Mouse (Mus musculus): ENCODE results near the gene Tspan12. TPM values are rescaled to one million over a fixed set of nuclear protein-coding genes. Genes with fewer than 3 reads are reported as not detected.
"Not testable (repeated sequence)": the region's sequence is repeated elsewhere in the genome, so short reads cannot be mapped to it uniquely, and the experiment has no call there.

The Tspan12 gene
- total RNA-seq, 2 experiments from 2014 or later: 83.0 to 85.3 TPM

DNA sequence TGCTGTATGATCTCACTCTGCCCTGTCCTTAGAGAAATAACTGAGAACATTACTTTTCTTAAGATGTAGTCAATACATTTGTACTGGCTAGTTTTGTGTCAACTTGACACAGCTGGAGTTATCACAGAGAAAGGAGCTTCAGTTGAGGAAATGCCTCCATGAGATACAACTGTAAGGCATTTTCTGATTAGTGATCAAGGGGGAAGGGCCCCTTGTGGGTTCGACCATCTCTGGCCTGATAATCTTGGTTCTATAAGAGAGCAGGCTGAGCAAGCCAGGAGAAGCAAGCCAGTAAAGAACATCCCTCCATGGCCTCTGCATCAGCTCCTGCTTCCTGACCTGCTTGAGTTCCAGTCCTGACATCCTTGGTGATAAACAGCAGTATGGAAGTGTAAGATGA lies 62.7 kb downstream of the Tspan12 start:
- intact Hi-C loops (cut with DNase I); DNase-seq: not testable (repeated sequence)

DNA sequence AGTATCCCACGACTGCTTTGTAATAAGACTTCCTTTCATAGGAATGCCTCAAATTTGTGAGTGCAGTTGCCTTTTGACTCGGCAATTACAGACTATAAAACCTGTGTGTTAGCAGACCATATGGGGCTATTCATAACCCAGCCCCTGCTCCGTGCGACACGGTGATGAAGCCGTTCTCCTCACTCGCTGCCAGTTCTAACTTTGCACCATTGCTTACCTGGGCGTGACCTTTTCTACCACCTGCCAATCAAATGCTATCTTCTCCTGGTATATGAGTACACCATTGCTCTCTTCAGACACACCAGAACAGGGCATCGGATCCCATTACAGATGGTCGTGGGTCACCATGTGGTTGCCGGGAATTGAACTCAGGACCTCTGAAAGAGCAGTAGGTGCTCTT lies 64.6 kb downstream of the Tspan12 start:
- intact Hi-C loops (cut with DNase I): no loop called here
- DNase-seq: no peak

- intact Hi-C loops (cut with DNase I): no loop called here
- no peak for DNase-seq
Observed at GRCm38 (mm10) chr6:21787274-21787673, 65.0 kb downstream of the Tspan12 start.

- intact Hi-C loops (cut with DNase I): no loop called here
Observed at GRCm38 (mm10) chr6:21774213-21774916, 78.0 kb downstream of the Tspan12 start.

GRCm38 (mm10) chr6:21769447-21769809 lies 82.9 kb downstream of the Tspan12 start:
- intact Hi-C loops (cut with DNase I): no loop called here
- DNase-seq: no peak

More at GRCm38 (mm10) chr6:21774213-21774916, 78.0 kb downstream of the Tspan12 start:
- DNase-seq: no peak

DNA sequence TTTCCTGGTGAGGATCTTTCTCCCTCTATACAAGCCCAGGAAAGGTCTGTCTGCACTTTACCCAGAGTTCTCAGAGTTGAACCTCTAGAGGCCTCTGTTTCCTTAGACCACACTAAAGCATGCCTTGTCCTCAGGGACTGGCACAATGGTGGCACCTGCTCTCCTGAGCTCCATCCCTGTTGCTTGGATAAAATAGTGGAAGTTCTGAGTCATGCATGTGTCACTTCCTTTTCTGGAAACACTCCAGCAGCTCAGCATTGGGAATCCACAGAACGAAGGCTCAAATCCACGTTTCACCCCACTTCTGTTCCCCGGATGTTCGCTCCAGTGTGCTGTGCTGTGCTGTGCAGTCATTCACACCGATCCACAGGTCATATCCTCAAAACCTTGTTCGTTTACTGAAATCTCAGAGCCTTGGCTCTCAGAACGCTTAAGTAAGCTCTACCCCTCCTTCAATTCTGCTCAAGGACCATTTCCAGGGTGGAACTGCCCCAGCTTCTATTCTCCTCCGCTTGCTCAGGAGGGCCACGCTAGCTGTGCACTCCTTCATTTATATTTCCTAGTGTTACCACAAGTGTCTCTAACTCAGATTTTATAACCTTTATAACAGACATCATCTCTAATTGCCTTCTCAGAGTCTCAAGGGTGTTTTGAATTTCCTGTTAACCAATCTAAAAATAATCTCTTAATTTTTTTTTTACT lies 83.4 kb downstream of the Tspan12 start:
- peak; percentile 10 to 26 for DNase-seq

DNA sequence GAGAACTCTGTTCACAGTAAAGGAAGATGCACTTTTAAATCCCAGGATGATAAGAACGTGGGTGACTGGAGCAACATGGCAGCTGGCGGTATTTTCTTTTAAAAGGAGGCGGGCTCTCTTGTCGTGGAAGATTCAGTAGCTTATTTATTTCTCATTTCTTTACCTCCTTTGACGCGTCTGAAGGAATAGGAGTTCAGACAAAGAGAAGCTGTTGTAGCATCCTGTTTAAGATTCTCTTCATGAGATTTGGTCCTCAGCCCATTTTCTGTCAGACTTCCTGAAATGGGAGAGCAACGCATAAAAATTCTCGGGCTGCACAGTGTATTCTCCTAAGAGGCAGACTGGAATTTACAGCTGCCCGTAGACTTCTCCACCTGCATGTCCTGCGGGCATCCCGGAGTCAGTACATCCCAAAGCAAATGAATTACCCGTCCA lies 84.5 kb downstream of the Tspan12 start:
- intact Hi-C loops (cut with DNase I): no loop called here
- no peak for DNase-seq

More for the DNA sequence above, 83.4 kb downstream of the Tspan12 start:
- intact Hi-C loops (cut with DNase I): no loop called here

DNA sequence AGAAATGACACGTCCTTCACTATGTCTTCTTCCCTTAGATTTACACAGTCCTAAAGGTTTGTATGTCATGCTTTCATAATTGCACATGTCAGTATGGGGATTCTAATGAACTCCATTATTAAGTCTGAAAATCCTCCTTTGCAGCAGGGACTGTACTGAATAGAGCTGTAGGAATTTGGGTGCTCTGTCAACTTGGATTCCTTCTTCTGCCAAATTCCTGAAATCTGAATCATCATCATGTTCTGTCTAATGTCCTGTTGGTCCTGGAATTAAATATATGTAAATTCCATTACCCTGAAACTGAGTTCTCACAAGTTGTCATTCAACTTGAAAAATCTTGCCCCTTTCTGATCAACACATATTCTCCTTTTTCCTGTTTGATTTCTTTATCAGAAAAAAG lies 104.8 kb downstream of the Tspan12 start:
- intact Hi-C loops (cut with DNase I): no loop called here
- DNase-seq: no peak

DNA sequence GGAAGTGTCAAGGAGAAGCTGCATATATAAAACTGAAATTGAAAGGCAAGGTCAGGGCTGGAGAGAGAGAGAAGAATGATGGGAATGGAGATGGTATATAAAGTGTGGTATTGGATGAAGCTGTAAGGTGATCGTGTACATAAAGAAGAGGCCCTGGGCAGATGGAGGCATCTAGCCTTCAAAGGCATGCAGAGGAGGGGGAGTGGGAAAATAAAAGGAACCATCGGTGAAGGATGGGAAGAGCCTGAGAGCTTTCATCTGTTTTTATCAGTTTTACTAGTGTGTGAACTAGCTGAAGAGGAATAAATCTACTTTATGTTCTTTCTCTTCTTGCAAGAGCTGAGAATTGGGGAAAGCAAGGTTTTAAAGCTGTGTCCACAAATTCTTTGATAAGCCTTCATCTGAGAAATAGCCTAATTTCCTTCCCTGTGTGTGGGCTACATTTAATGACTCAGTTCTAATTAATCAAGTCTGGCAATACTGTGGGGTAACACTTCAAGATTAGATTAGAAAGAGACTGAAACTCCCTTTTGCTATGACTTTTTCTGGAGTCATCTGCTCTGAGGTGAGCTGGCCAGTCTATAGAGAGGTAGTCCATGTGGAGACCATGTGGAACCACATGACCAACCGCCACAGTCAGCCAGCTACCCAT lies 107.6 kb downstream of the Tspan12 start:
- DNase-seq: no peak
- intact Hi-C loops (cut with DNase I): no loop called here

DNA sequence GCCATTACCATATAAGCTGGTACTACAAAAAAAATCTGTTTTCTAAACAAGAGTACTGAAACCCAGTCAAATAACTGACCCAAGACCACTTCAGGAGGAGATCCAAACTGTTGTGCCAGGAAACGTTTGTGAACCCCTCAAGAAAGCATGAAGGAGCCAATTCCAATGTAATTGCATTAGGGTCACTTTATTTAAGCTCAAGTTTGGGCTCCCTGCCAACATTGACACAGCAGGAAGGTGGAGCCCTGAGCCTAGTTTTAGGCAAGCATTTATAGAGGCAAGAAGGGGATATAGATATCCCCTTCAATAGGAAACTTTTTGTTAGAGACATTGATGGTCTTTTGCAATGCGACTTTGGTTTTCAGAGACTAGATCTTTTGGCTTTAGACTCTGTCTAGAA lies 111.7 kb downstream of the Tspan12 start:
- no peak for DNase-seq

DNA sequence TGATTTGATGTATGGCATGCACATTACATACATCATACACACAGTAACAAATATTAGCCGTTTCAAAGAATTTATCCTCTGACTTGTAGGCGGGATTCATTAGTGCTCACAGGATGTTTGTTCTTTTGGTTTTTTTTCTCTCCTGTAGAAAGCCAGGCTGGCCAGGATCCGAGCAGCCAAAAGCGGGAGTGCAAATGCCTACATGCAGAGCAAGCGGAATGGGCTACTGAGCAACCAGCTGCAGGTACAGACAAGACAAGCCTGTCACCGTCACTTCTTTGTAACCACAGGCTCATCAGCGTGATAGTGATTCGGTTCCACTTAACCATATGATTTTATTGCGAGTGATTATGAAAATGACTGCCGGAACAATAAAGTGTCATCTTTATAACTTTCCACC lies 130.1 kb downstream of the Tspan12 start:
- intact Hi-C loops (cut with DNase I): no loop called here
- no peak for DNase-seq

More for the DNA sequence above, 111.7 kb downstream of the Tspan12 start:
- intact Hi-C loops (cut with DNase I): no loop called here

Other genes with a start within 250 kb of the Tspan12 start
- gene Ing3, start 97.1 kb upstream of the Tspan12 start, total RNA-seq (2021): 10 to 100 TPM; 15.5 to 17.4 TPM
- gene Cped1, start 133.4 kb upstream of the Tspan12 start, total RNA-seq (2021): 10 to 100 TPM; 15.9 to 20.2 TPM

Data from heart, postnatal 14 days (tissue).